Mouse (Mus musculus) frontal cortex, postnatal 25 days (tissue): Measurements from ENCODE around the gene Dstn.

Source experiments
- DNase-seq, 2 experiments: peaks; one replicate each; pipeline ENCODE4 v3.0.0; 2022; ENCODE audit warnings: low spot score in 2 of 2

Gene Dstn

GRCm38 (mm10) chr2:143915600-143916135 is 548 bp downstream of the Dstn start:
- no peak for DNase-seq

- DNase-seq, result no peak
Observed at GRCm38 (mm10) chr2:143916229-143916628, 1.1 kb downstream of the Dstn start.

- DNase-seq, result no peak
Observed at GRCm38 (mm10) chr2:143917622-143918021, 2.5 kb downstream of the Dstn start.

- DNase-seq, result no peak
Observed at GRCm38 (mm10) chr2:143918831-143919502, 3.8 kb downstream of the Dstn start.

DNA sequence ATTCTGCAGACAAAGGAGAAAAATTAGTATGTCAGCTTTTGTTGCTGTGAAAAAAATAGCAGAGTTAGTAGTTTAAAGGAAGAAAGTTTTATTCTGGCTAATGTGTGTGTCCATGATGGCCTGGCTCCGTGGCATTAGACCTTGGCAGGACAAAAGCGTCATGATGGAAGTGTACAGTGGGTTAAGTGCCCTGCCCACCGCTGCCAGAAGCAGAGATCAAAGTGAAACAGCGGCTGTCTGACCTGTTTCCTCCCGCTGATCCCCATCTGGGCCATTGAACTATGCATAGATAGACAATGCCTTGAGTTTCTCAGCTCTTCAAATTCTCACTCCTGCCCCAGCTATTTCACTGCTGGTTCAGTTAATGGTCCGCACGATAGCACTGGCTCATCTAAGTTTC is 9.0 kb downstream of the Dstn start:
- DNase-seq, result no peak

DNA sequence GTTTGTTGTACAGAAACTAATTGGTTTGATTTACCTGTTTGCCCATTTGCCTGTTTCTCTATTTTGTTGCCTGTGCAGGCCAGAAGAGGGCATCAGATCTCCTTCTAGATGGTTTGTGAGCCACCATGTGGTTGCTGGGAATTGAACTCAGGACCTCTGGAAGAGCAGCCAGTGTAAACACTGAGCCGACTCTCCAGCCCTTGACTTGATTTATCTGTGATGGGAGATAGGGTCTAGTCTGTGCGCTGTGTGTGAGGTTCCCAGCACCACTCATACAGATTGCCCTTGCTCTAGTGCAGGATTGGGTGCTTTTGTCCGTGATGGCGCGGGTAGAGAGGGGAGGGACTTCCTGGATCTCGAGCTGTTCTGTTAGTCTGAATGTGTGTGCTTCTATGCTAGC is 10.7 kb downstream of the Dstn start:
- no peak for DNase-seq

DNA sequence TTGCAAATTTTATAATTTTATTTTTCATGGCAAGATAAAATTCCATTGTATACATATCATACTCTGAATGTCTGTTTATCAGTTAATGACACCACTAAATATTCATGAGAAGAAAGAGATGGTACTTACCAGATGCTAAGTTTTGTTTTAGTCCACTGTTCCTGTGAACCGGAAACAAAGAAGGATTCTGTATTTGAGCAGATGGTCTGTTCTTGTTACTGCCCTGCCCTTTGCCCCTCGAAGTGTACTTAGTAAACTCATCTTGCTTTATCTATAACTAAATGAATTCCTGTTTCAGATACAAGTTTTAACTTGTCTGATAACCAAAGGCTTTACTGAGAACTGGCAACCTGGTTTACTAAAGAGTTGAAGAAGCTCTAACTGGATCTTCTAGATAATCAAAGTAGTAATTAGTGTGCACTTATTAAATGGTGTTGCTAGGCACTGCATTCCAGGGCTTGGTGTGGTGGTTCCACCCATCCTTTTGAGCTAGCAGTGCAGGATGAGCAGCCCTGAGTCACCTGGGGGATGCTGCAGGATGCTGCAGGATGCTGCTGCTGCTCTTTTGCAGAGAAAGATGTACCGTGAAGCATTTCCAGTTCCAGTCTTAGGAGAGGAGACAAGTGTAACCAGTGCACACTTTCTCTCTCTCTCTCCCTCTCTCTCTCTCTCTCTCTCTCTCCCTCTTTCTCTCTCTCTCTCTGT is 14.6 kb downstream of the Dstn start:
- no peak for DNase-seq

DNA sequence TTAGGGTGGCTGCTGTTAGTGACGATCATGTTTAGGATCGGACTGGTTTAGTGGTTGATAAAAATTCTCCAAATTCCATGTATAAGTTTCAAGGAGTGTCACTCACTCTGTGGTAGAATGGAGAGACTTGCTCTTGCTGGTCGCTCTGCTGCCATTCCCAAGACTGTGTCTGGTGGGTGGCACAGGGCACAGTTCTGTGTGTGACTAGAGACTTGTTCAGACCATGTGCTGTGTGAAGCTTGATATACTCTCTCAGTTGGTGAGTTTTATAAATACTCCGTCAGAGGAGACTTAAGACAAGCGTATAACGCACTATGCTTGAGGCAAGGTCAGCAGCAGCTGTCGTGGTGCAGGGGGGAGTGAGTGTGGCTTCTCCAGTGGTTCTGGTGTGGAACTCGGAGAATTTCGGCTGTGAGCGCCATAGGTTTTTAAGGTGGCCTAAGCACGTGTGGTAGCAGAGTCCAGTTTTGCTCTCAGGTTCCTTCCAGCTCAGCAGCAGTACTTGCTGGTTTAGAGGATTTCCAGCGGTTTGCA is 17.3 kb downstream of the Dstn start:
- DNase-seq, result no peak

- DNase-seq, result no peak
Observed at GRCm38 (mm10) chr2:143933516-143933915, 18.4 kb downstream of the Dstn start.

GRCm38 (mm10) chr2:143934439-143934838 is 19.3 kb downstream of the Dstn start:
- DNase-seq, result no peak

DNA sequence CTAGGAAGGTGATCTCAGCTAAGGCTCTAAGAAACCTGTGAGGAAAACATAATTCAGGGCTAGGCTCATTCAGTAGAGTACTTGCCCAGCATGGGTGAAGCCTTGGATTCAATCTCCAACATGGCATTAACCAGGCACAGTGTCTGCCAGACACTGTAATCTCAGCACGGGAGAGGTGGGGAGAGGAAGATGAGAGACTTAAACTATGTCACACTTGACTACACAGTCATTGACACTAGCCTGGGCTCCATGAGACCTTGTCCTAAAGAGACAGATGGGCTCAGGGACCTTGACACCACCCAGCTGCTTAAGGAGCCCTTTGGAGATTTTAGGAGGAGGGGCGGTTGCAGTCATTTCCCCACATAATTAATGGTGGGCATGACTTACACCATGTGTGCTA is 22.7 kb downstream of the Dstn start:
- DNase-seq, result no peak

GRCm38 (mm10) chr2:143940406-143940805 is 25.3 kb downstream of the Dstn start:
- no peak for DNase-seq

GRCm38 (mm10) chr2:143944796-143945195 is 29.7 kb downstream of the Dstn start:
- no peak for DNase-seq

DNA sequence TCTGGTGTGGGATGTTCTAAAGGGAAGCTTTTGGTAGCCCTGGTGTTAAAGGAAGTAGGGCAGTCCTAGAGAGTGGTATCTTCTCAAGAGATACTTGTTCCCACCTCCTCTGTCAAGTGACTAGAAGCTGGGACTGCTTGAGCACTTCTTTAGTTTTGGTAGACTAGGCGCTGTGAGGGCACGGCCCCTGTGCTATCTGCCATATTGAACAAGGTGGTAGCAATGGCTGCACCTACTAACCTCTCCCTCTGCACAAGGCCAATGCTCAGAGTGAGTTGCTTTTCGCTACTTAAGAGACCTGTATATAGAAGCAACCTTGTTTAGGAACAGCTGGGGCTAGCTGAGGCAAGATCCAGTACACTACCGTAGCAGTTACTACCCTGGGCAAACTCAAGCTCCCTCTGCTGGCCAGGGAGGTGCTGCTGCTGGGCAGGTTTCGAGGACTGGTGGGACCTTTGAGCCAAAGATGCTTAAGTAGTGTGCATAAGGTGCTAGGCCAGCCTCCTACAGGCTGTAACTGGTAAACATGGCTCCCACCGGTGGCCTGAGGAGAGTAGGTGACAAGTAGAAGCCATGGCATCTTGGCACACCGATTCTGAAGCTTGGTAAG is 30.5 kb downstream of the Dstn start:
- no peak for DNase-seq

DNA sequence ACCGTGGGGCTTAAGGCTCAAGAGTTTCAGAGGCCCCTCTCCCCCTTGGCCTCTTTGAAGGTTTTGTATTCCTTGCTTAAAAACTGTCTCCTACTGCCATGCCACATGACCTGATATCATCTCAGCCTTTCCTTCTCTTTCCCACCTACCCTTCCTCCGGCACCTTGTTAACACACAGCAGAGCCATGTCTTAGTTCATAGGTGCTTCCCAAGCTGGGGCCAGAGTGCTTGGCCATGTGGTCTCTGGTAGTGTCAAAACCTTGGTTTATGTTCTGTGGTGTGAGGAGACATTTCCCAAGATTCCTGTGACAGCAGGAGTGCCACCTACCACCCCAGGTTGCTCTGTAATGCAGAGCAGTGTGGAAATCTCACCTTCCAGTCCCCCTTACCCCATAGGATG is 31.3 kb downstream of the Dstn start:
- DNase-seq, result no peak

DNA sequence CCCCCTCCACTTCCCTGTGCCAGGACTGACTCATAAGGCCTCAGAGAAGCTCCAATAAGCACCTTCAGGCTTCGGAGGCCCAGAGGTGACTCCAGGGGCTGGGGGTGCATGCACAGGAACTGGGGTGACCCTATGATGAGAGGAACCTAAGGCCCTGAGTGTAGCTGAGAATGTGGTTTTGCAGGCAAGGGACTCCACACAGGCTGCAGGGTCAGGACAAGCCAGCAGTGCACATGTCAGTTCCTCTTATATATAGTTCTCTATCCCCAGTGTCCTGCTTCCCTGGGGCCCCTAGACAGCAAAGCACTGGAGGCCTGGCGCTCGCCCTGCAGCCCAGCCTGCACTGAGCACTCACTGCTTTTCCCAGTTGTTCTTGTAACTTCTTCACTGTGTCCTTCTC is 32.9 kb downstream of the Dstn start:
- DNase-seq, result no peak

GRCm38 (mm10) chr2:143948416-143948815 is 33.3 kb downstream of the Dstn start:
- DNase-seq, result no peak

- DNase-seq, result no peak
Observed at GRCm38 (mm10) chr2:143949217-143949616, 34.1 kb downstream of the Dstn start.

- no peak for DNase-seq
Observed at GRCm38 (mm10) chr2:143950290-143951027, 35.3 kb downstream of the Dstn start.

- DNase-seq, result no peak
Observed at GRCm38 (mm10) chr2:143951028-143951420, 35.9 kb downstream of the Dstn start.

DNA sequence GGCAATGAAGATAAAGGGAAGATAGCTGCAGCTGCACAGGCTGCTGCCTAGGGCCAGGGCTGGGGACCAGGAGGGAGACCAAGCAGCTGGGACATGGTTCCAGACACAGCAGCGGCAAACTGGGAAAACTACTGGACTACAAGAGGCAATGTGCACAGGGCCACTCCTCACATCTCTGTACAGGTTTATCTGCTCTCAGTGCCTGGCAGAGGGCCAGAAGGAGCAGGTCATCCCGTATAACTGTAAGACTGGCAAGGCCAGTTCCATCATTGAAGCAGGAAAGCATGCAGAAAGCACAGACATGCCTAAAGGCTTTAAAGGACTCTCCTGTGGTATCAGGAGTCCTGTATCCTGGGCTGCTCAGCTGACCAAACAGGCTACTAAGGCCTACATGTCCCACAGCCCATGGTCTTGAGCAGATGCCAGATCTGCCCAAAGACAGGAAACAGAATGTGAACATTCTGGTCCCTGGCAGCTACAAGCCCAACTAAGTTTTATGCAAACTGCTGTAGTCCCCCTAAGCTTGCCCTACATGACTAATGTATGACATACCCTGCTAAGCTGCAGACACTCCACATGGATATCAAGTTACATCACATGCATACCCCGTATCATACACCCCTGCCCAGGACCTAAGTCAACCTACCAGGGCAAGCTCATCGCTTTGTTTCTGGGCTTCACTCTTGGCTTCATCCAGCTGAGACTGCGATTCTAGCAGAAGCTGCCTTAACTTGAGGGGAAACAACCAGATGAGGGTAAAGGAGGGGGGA is 36.6 kb downstream of the Dstn start:
- no peak for DNase-seq
